Mouse (Mus musculus): ENCODE results near the gene Lrrc3c. TPM values are rescaled to one million over a fixed set of nuclear protein-coding genes. Genes with fewer than 3 reads are reported as not detected.
A peak's percentile ranks its signal among the peaks of the same experiment; 100 is the strongest.
"Not testable (repeated sequence)": the region's sequence is repeated elsewhere in the genome, so short reads cannot be mapped to it uniquely, and the experiment has no call there.

The Lrrc3c gene
- polyA plus RNA-seq, 1 experiment from 2014 or later, result not detected

DNA sequence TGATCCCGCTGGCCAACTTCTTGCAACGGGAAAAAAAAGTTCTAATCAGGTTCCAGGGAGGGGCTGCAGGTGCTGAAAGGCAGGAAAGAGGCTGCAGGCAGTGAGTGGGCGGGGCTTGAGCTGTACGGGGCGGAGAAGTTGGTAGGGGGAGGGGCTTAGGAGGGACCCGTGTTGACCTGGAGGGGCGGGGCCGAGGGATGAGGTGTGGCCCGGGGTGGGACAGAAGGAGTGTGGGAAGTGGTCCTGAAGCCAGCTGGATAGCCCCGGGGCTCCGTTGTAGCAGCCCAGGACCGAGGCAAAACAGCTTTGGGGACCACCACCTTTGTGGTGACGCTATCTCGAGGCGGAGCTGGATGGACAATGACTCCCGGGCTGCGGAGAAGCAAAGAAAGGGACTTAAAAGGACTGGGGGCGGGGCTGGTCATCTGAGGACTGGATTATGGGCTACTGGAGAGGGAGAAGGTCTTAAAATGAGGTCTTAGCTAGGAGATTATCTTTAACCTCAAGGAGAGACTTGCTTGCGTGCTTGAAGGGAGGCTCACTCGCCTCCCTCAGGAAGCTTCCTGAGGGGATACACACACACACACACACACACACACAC lies 4.1 kb downstream of the Lrrc3c start:
- DNase-seq (ENCODE audit: low spot score) (peak; percentile 70), ATAC-seq (replicated peaks; ENCODE audit: low FRiP score) (peak; percentile 66)
- Histone ChIP-seq H3K9me3 (ENCODE audit: control insufficient read depth, low read length) (no peaks in the 10 kb centered on the region), H3K27ac (ENCODE audit: low read depth, low read length) (no peak overlapping the region), H3K36me3 (ENCODE audit: control insufficient read depth, insufficient read depth, low read length) (no peaks in the 10 kb centered on the region), H3K4me2 (peak overlapping the region; percentile 68), H3K4me1 (replicated peaks; ENCODE audit: control insufficient read depth, insufficient read depth, low read length) (0 out of 2 replicates have a peak, but pooled peaks cover 6% of the 10 kb centered on the region), H3K9ac (ENCODE audit: low read depth, low read length) (0 out of 2 replicates have a peak overlapping the region, but pooled peaks have one; percentile 5), H3K4me3 (ENCODE audit: low read depth, low read length) (peak overlapping the region; percentile 37), H3K27me3 (replicated peaks; ENCODE audit: control insufficient read depth, insufficient read depth, low read length) (peaks cover 40% of the 10 kb centered on the region)
- under 1% methylated on average over 20 of the region's 20 CpGs for WGBS

- Histone ChIP-seq H3K9me3 (ENCODE audit: control insufficient read depth, low read length) (no peaks in the 10 kb centered on the region), H3K4me2 (no peak overlapping the region), H3K9ac (ENCODE audit: low read depth, low read length) (no peak overlapping the region), H3K27me3 (replicated peaks; ENCODE audit: control insufficient read depth, insufficient read depth, low read length) (peaks cover 27% of the 10 kb centered on the region), H3K36me3 (ENCODE audit: control insufficient read depth, insufficient read depth, low read length) (no peaks in the 10 kb centered on the region), H3K4me3 (ENCODE audit: low read depth, low read length) (no peak overlapping the region), H3K4me1 (replicated peaks; ENCODE audit: control insufficient read depth, insufficient read depth, low read length) (0 out of 2 replicates have a peak, but pooled peaks cover 5% of the 10 kb centered on the region), H3K27ac (ENCODE audit: low read depth, low read length) (no peak overlapping the region)
- no peak for DNase-seq (ENCODE audit: low spot score)
- ATAC-seq (replicated peaks; ENCODE audit: low FRiP score), result no peak
- WGBS, result 76% methylated on average over 2 of the region's 2 CpGs
These were observed 5.9 kb downstream of the Lrrc3c start for GRCm38 (mm10) chr11:98603953-98604352.

DNA sequence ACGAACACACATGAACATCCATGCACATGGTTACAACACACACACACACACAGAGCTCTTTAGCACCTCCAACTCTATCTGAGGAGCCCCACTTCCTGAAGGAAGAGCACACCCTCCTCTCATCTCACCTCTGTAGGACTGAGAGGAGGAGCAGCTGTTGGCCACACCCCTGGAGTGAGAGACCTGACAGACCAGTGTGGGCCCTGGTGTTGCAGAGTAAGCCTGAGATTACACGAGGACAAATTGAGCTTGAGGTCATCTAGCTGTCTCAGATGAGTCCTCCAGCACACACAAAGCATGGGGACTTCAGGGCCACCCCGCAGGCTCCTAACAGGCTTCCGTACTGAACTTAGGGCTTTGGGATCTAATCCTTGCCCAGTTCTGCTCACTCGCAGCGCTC lies 6.8 kb downstream of the Lrrc3c start:
- not testable (repeated sequence) for DNase-seq (ENCODE audit: low spot score); H3K36me3 ChIP-seq (ENCODE audit: control insufficient read depth, insufficient read depth, low read length); H3K9me3 ChIP-seq (ENCODE audit: control insufficient read depth, low read length); H3K4me3 ChIP-seq (ENCODE audit: low read depth, low read length); ATAC-seq (replicated peaks; ENCODE audit: low FRiP score); H3K9ac ChIP-seq (ENCODE audit: low read depth, low read length); H3K27ac ChIP-seq (ENCODE audit: low read depth, low read length); H3K4me1 ChIP-seq (replicated peaks; ENCODE audit: control insufficient read depth, insufficient read depth, low read length); H3K4me2 ChIP-seq
- 68% methylated on average over 6 of the region's 6 CpGs for WGBS
- peaks cover 18% of the 10 kb centered on the region for H3K27me3 ChIP-seq (replicated peaks; ENCODE audit: control insufficient read depth, insufficient read depth, low read length)

- DNase-seq (ENCODE audit: low spot score) (no peak), ATAC-seq (replicated peaks; ENCODE audit: low FRiP score) (no peak)
- Histone ChIP-seq H3K27ac (ENCODE audit: low read depth, low read length) (no peak overlapping the region), H3K9me3 (ENCODE audit: control insufficient read depth, low read length) (no peaks in the 10 kb centered on the region), H3K4me2 (no peak overlapping the region), H3K9ac (ENCODE audit: low read depth, low read length) (no peak overlapping the region), H3K4me3 (ENCODE audit: low read depth, low read length) (no peak overlapping the region), H3K36me3 (ENCODE audit: control insufficient read depth, insufficient read depth, low read length) (no peaks in the 10 kb centered on the region), H3K27me3 (replicated peaks; ENCODE audit: control insufficient read depth, insufficient read depth, low read length) (0 out of 2 replicates have a peak, but pooled peaks cover 7% of the 10 kb centered on the region), H3K4me1 (replicated peaks; ENCODE audit: control insufficient read depth, insufficient read depth, low read length) (0 out of 2 replicates have a peak, but pooled peaks cover 2% of the 10 kb centered on the region)
- WGBS, result 15% methylated on average over 3 of the region's 3 CpGs
These were observed 8.7 kb downstream of the Lrrc3c start for GRCm38 (mm10) chr11:98606763-98607162.

- DNase-seq (ENCODE audit: low spot score) (no peak), ATAC-seq (replicated peaks; ENCODE audit: low FRiP score) (no peak)
- Histone ChIP-seq H3K4me3 (ENCODE audit: low read depth, low read length) (no peak overlapping the region), H3K27ac (ENCODE audit: low read depth, low read length) (no peak overlapping the region), H3K4me1 (replicated peaks; ENCODE audit: control insufficient read depth, insufficient read depth, low read length) (no peaks in the 10 kb centered on the region), H3K4me2 (no peak overlapping the region), H3K27me3 (replicated peaks; ENCODE audit: control insufficient read depth, insufficient read depth, low read length) (no peaks in the 10 kb centered on the region), H3K9me3 (ENCODE audit: control insufficient read depth, low read length) (peaks cover 4% of the 10 kb centered on the region; the same call in 1 of the 2 replicates), H3K36me3 (ENCODE audit: control insufficient read depth, insufficient read depth, low read length) (no peaks in the 10 kb centered on the region), H3K9ac (ENCODE audit: low read depth, low read length) (no peak overlapping the region)
- 90% methylated on average over 13 of the region's 13 CpGs for WGBS
These were observed 22.7 kb downstream of the Lrrc3c start for GRCm38 (mm10) chr11:98620791-98621190.

GRCm38 (mm10) chr11:98623981-98624380 lies 25.9 kb downstream of the Lrrc3c start:
- WGBS, result 73% methylated on average over 6 of the region's 6 CpGs
- H3K27me3 ChIP-seq (replicated peaks; ENCODE audit: control insufficient read depth, insufficient read depth, low read length); H3K27ac ChIP-seq (ENCODE audit: low read depth, low read length); H3K9ac ChIP-seq (ENCODE audit: low read depth, low read length); DNase-seq (ENCODE audit: low spot score); H3K4me1 ChIP-seq (replicated peaks; ENCODE audit: control insufficient read depth, insufficient read depth, low read length); H3K4me2 ChIP-seq; ATAC-seq (replicated peaks; ENCODE audit: low FRiP score); H3K36me3 ChIP-seq (ENCODE audit: control insufficient read depth, insufficient read depth, low read length); H3K9me3 ChIP-seq (ENCODE audit: control insufficient read depth, low read length); H3K4me3 ChIP-seq (ENCODE audit: low read depth, low read length): not testable (repeated sequence)

DNA sequence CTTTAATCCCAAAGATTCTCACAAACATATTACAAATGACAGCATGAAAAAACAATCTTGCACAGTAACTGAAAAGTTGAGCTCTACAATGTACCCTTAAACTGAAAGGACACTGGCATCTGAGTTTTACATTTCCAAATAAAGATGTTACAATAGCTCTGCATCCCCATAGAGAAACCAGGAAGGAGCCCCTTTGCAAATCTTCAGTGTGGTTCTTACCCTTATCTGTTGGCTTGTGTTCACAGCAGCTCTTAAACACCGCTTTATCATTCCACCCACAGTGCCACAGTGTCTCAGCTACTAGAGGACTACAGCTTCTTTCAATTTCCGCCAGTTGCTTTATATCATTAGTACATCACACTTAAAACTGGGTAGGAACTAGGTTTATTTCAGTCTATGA lies 26.3 kb downstream of the Lrrc3c start:
- DNase-seq (ENCODE audit: low spot score); H3K27me3 ChIP-seq (replicated peaks; ENCODE audit: control insufficient read depth, insufficient read depth, low read length); H3K27ac ChIP-seq (ENCODE audit: low read depth, low read length); H3K9me3 ChIP-seq (ENCODE audit: control insufficient read depth, low read length); H3K4me2 ChIP-seq; H3K9ac ChIP-seq (ENCODE audit: low read depth, low read length); H3K4me1 ChIP-seq (replicated peaks; ENCODE audit: control insufficient read depth, insufficient read depth, low read length); H3K36me3 ChIP-seq (ENCODE audit: control insufficient read depth, insufficient read depth, low read length); H3K4me3 ChIP-seq (ENCODE audit: low read depth, low read length); ATAC-seq (replicated peaks; ENCODE audit: low FRiP score): not testable (repeated sequence)
- 82% methylated on average over 2 of the region's 2 CpGs for WGBS

- Histone ChIP-seq H3K4me3 (ENCODE audit: low read depth, low read length) (no peak within 1 kb of the TSS), H3K4me2 (no peak within 1 kb of the TSS), H3K9ac (ENCODE audit: low read depth, low read length) (no peak within 1 kb of the TSS), H3K27me3 (replicated peaks; ENCODE audit: control insufficient read depth, insufficient read depth, low read length) (no peaks in the 10 kb centered on the region), H3K27ac (ENCODE audit: low read depth, low read length) (no peak within 1 kb of the TSS), H3K36me3 (ENCODE audit: control insufficient read depth, insufficient read depth, low read length) (no peaks in the 10 kb centered on the region), H3K9me3 (ENCODE audit: control insufficient read depth, low read length) (peaks cover 4% of the 10 kb centered on the region; the same call in 1 of the 2 replicates), H3K4me1 (replicated peaks; ENCODE audit: control insufficient read depth, insufficient read depth, low read length) (no peaks in the 10 kb centered on the region)
- WGBS, result 86% methylated on average over 10 of the region's 10 CpGs
- DNase-seq (ENCODE audit: low spot score) (no peak), ATAC-seq (replicated peaks; ENCODE audit: low FRiP score) (no peak)
These were observed 27.7 kb downstream of the Lrrc3c start, which contains the start of the genes Gm12355 and Gsdma3 for GRCm38 (mm10) chr11:98625611-98626410. Gm12355 (minus strand) TSS chr11:98625661. Gsdma3 (plus strand) TSS chr11:98626360.
